Mouse (Mus musculus) neural tube, embryonic 14.5 days (tissue): Measurements from ENCODE around the gene Gjb2. TPM values are rescaled to one million over a fixed set of nuclear protein-coding genes. Genes with fewer than 3 reads are reported as not detected.
A peak's percentile ranks its signal among the peaks of the same experiment; 100 is the strongest.
"Not testable (repeated sequence)": the region's sequence is repeated elsewhere in the genome, so short reads cannot be mapped to it uniquely, and the experiment has no call there.

Experiments used
- ATAC-seq: fragments of 200-750 bp; cut with Nextera tagmentation; 2 replicates; pipeline ENCODE4 v1.8.0; 2017; ENCODE audit warnings: low read depth, mild to moderate bottlenecking, moderate TSS enrichment, moderate library complexity
- H3K27ac ChIP-seq: fragments of 300-500 bp; sonication (generic); 2 replicates; pipeline ENCODE4 v1.5.1; 2014; ENCODE audit warnings: low read depth, mild to moderate bottlenecking, control low read depth, low read length, moderate library complexity, mixed read lengths
- H3K27me3 ChIP-seq: fragments of 300-500 bp; sonication (generic); 2 replicates; pipeline ENCODE4 v1.6.1; 2014; ENCODE audit warnings: low read length; ENCODE audit not compliant: control insufficient read depth, insufficient read depth
- H3K36me3 ChIP-seq: fragments of 300-500 bp; sonication (generic); 2 replicates; pipeline ENCODE4 v1.6.1; 2014; ENCODE audit warnings: low read length, mixed read lengths; ENCODE audit not compliant: control insufficient read depth, insufficient read depth
- H3K4me1 ChIP-seq: fragments of 300-500 bp; sonication (generic); 2 replicates; pipeline ENCODE4 v1.6.1; 2014; ENCODE audit warnings: low read length; ENCODE audit not compliant: control insufficient read depth, insufficient read depth
- H3K4me2 ChIP-seq: fragments of 300-500 bp; sonication (generic); 2 replicates; pipeline ENCODE4 v1.6.1; 2014; ENCODE audit warnings: mild to moderate bottlenecking, low read depth, low read length, control low read depth
- H3K4me3 ChIP-seq: fragments of 300-500 bp; sonication (generic); 2 replicates; pipeline ENCODE4 v1.5.1; 2014; ENCODE audit warnings: low read depth, low read length, control low read depth, mixed read lengths
- H3K9ac ChIP-seq: fragments of 300-500 bp; sonication (generic); replicated peaks from 2 replicates; pipeline ENCODE4 v1.6.1; 2014; ENCODE audit warnings: low read depth, mild to moderate bottlenecking, control low read depth, low read length, mixed read lengths
- H3K9me3 ChIP-seq: fragments of 300-500 bp; sonication (generic); 2 replicates; pipeline ENCODE4 v1.6.1; 2016; ENCODE audit warnings: low read length; ENCODE audit not compliant: control insufficient read depth
- WGBS: fragments of 180-500 bp; shearing (Covaris S2); extraction: QIAGEN DNeasy Blood & Tissue Kit; methylation state at CpG from one replicate; pipeline ENCODE4 v1.1.7; 2014; 5-methylcytosine and 5-hydroxymethylcytosine counted together
- polyA plus RNA-seq: library from polyadenylated mRNA; unstranded; fragments of >200 nt; fragmentation: Nextera tagmentation; extraction: Ambion mirVana; gene quantifications from 2 replicates; pipeline ENCODE4 v1.2.1, GENCODE M21; 2014

The Gjb2 gene
- polyA plus RNA-seq, 1 experiment from 2014 or later: 1.3 TPM

- ATAC-seq: no peak
- Histone ChIP-seq H3K36me3 (no peaks in the 10 kb centered on the region), H3K9me3 (no peaks in the 10 kb centered on the region), H3K4me2 (no peak overlapping the region), H3K9ac (no peak overlapping the region), H3K4me1 (no peaks in the 10 kb centered on the region), H3K27me3 (no peaks in the 10 kb centered on the region), H3K4me3 (no peak overlapping the region), H3K27ac (no peak overlapping the region)
- WGBS: 51% methylated on average over 2 of the region's 2 CpGs
Observed at GRCm38 (mm10) chr14:57090001-57090400, 14.5 kb downstream of the Gjb2 start.

- H3K4me3 ChIP-seq: no peak overlapping the region
- H3K36me3 ChIP-seq: no peaks in the 10 kb centered on the region
- H3K27ac ChIP-seq: no peak overlapping the region
- H3K9ac ChIP-seq: no peak overlapping the region
- no peak for ATAC-seq
- no peaks in the 10 kb centered on the region for H3K27me3 ChIP-seq
- no peak overlapping the region for H3K4me2 ChIP-seq
- 86% methylated on average over 7 of the region's 7 CpGs for WGBS
- H3K9me3 ChIP-seq: no peaks in the 10 kb centered on the region
- no peaks in the 10 kb centered on the region for H3K4me1 ChIP-seq
Observed at GRCm38 (mm10) chr14:57089107-57089506, 15.4 kb downstream of the Gjb2 start.

GRCm38 (mm10) chr14:57084180-57084668, 20.3 kb downstream of the Gjb2 start:
- H3K27ac ChIP-seq: no peak overlapping the region
- H3K9me3 ChIP-seq: no peaks in the 10 kb centered on the region
- H3K4me1 ChIP-seq: no peaks in the 10 kb centered on the region
- H3K4me2 ChIP-seq: no peak overlapping the region
- H3K9ac ChIP-seq: no peak overlapping the region
- no peak for ATAC-seq
- no peak overlapping the region for H3K4me3 ChIP-seq
- WGBS: 71% methylated on average over 11 of the region's 11 CpGs
- H3K27me3 ChIP-seq: no peaks in the 10 kb centered on the region
- H3K36me3 ChIP-seq: no peaks in the 10 kb centered on the region

GRCm38 (mm10) chr14:57082863-57083262, 21.6 kb downstream of the Gjb2 start:
- Histone ChIP-seq H3K27me3 (no peaks in the 10 kb centered on the region), H3K27ac (no peak overlapping the region), H3K9ac (no peak overlapping the region), H3K4me2 (no peak overlapping the region), H3K4me1 (no peaks in the 10 kb centered on the region), H3K36me3 (no peaks in the 10 kb centered on the region), H3K9me3 (no peaks in the 10 kb centered on the region), H3K4me3 (no peak overlapping the region)
- WGBS: 98% methylated on average over 1 of the region's 1 CpGs
- ATAC-seq: no peak

GRCm38 (mm10) chr14:57075537-57075936, 29.0 kb downstream of the Gjb2 start:
- Histone ChIP-seq H3K27me3 (no peaks in the 10 kb centered on the region), H3K4me1 (no peaks in the 10 kb centered on the region), H3K36me3 (no peaks in the 10 kb centered on the region), H3K4me2 (no peak overlapping the region), H3K4me3 (no peak overlapping the region), H3K9ac (no peak overlapping the region), H3K27ac (no peak overlapping the region), H3K9me3 (no peaks in the 10 kb centered on the region)
- ATAC-seq: no peak
- 88% methylated on average over 6 of the region's 6 CpGs for WGBS

- H3K9me3 ChIP-seq: not testable (repeated sequence)
Observed at GRCm38 (mm10) chr14:57069906-57070305, 34.6 kb downstream of the Gjb2 start.

GRCm38 (mm10) chr14:57066053-57066452, 38.4 kb downstream of the Gjb2 start:
- Histone ChIP-seq H3K36me3 (no peaks in the 10 kb centered on the region), H3K9ac (no peak overlapping the region), H3K4me3 (no peak overlapping the region), H3K9me3 (no peaks in the 10 kb centered on the region), H3K4me1 (no peaks in the 10 kb centered on the region), H3K27ac (no peak overlapping the region), H3K4me2 (no peak overlapping the region), H3K27me3 (no peaks in the 10 kb centered on the region)
- no peak for ATAC-seq

More at GRCm38 (mm10) chr14:57069906-57070305, 34.6 kb downstream of the Gjb2 start:
- ATAC-seq, H3K36me3 ChIP-seq, H3K4me3 ChIP-seq, H3K27ac ChIP-seq, H3K4me2 ChIP-seq, H3K27me3 ChIP-seq, H3K9ac ChIP-seq, H3K4me1 ChIP-seq: not testable (repeated sequence)
- WGBS: 0% methylated on average over 2 of the region's 2 CpGs

GRCm38 (mm10) chr14:57060052-57060451, 44.5 kb downstream of the Gjb2 start:
- not testable (repeated sequence) for H3K27ac ChIP-seq, H3K4me1 ChIP-seq, H3K9me3 ChIP-seq, ATAC-seq, H3K36me3 ChIP-seq, H3K4me2 ChIP-seq, H3K4me3 ChIP-seq, H3K9ac ChIP-seq
- 0% methylated on average over 1 of the region's 1 CpGs for WGBS
- peaks cover 34% of the 10 kb centered on the region for H3K27me3 ChIP-seq

- Histone ChIP-seq H3K4me2 (peak within 1 kb of the TSS; percentile 83), H3K36me3 (no peaks in the 10 kb centered on the region), H3K9ac (no peak within 1 kb of the TSS; the same call in 1 of the 2 replicates), H3K27ac (no peak within 1 kb of the TSS), H3K4me1 (peaks cover 9% of the 10 kb centered on the region; the same call in 1 of the 2 replicates), H3K9me3 (no peaks in the 10 kb centered on the region), H3K4me3 (peak within 1 kb of the TSS; percentile 43), H3K27me3 (peaks cover 34% of the 10 kb centered on the region)
- peak; percentile 38; the same call in 1 of the 2 replicates for ATAC-seq
- WGBS: under 1% methylated on average over 77 of the region's 79 CpGs
Observed at GRCm38 (mm10) chr14:57057563-57058321, 46.8 kb downstream of the Gjb2 start, which contains the start of gene Gja3. Gene Gja3, minus strand, starts transcription at chr14:57058100.
